Mouse (Mus musculus): ENCODE data around the gene Dock9. TPM values are rescaled to one million over a fixed set of nuclear protein-coding genes. Genes with fewer than 3 reads are reported as not detected.

The Dock9 gene
- polyA plus RNA-seq, 1 experiment, result 1.1 TPM

DNA sequence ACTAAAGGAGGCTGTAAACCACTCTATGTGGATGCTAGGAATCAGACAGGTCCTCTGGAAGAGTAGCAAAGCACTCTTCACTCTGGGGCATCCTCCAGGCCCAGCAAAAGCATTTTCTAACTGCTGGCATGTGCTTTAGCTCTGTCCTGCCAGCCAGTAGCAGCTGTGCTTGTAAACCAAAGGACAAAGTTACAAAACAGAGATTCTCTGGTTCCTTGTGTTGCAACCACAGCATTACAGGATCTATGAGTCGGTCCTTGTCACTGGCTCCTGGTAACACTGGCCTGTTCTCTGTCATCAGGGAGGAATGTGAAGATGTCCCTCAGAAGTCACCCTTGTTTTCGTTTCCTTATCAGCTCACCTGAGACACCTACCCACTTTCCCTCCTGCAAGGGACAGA is 297.1 kb downstream of the Dock9 start:
- TF ChIP-seq POLR2A (IDR thresholded peaks at IDR 0.05; ENCODE audit: borderline replicate concordance, low read depth, low read length), result no peak
- TF ChIP-seq CTCF (IDR thresholded peaks at IDR 0.05; ENCODE audit: low read depth, low read length), result no peak
- Histone ChIP-seq H3K27ac (ENCODE audit: insufficient read depth, low read depth, low read length) (no peak overlapping the region), H3K4me1 (ENCODE audit: control insufficient read depth, insufficient read depth, low read length) (no peaks in the 10 kb centered on the region), H3K4me3 (ENCODE audit: insufficient read depth, low read length) (no peak overlapping the region)

DNA sequence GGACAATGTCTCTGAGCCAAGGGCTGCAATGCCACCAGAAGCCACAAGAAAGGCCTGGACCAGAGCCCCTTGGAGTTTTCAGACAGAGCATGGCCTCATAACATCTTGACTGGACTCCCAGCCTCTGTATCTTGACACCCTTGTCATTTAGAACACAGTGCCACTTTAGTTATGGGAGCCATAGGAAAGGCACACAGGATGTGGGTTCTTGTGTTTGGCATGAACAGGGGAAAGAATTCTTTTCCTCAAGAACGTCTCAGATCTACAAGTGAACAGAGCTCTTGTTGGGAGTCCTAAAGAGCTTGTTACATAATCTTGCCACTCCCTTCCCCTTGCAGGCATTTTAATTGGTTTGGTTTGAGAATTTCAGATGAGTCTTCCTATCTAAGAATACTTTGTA is 297.9 kb downstream of the Dock9 start:
- TF ChIP-seq POLR2A (IDR thresholded peaks at IDR 0.05; ENCODE audit: borderline replicate concordance, low read depth, low read length) (no peak), CTCF (IDR thresholded peaks at IDR 0.05; ENCODE audit: low read depth, low read length) (no peak)
- no peak overlapping the region for H3K27ac ChIP-seq (ENCODE audit: insufficient read depth, low read depth, low read length)

DNA sequence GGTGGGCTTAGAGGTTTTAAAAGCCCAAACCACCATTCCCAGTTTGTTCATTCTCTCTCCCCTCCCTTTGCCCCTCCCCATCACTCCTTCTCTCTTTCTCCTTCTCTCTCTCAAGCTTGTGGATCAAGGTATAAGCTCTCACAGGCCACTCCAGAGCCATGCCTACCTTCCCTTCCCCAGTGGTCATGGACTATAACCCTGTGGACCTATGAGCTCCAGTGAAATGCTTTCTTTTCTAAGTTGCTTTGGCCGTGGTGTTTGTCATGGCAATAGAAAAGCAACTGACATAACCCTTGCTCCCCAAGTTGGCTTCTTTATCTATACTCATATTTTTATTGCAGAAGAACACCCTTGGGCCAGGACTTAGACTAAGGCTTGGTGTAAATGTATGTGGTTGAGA is 299.8 kb downstream of the Dock9 start:
- no peak overlapping the region for H3K27ac ChIP-seq (ENCODE audit: insufficient read depth, low read depth, low read length)
- TF ChIP-seq CTCF (IDR thresholded peaks at IDR 0.05; ENCODE audit: low read depth, low read length) (no peak), POLR2A (IDR thresholded peaks at IDR 0.05; ENCODE audit: borderline replicate concordance, low read depth, low read length) (no peak)

More for the DNA sequence above, 297.9 kb downstream of the Dock9 start:
- H3K4me3 ChIP-seq (ENCODE audit: insufficient read depth, low read length), result no peak overlapping the region
- no peaks in the 10 kb centered on the region for H3K4me1 ChIP-seq (ENCODE audit: control insufficient read depth, insufficient read depth, low read length)

DNA sequence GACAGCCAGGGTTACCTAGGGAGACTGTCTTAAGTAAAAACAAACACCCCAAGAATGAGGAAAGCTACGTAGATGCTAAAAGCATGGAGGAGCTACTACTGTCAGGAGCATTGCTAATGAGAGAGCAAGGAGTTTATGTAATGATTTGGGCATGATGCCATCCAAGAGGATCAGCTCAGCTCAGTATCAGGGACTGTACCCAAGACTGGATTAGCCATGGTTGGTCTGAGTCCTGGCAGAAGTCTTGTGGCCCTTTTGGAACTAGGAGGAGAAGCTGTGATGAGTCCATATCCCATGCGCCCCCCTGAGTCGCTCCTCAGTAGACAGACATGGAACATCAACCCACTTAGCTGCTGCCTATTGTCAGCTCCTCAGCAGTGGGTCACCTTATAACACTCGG is 301.9 kb downstream of the Dock9 start:
- TF ChIP-seq POLR2A (IDR thresholded peaks at IDR 0.05; ENCODE audit: borderline replicate concordance, low read depth, low read length) (no peak), CTCF (IDR thresholded peaks at IDR 0.05; ENCODE audit: low read depth, low read length) (no peak)
- H3K4me3 ChIP-seq (ENCODE audit: insufficient read depth, low read length), result no peak overlapping the region
- no peaks in the 10 kb centered on the region for H3K4me1 ChIP-seq (ENCODE audit: control insufficient read depth, insufficient read depth, low read length)
- no peak overlapping the region for H3K27ac ChIP-seq (ENCODE audit: insufficient read depth, low read depth, low read length)

More for the DNA sequence above, 299.8 kb downstream of the Dock9 start:
- no peak overlapping the region for H3K4me3 ChIP-seq (ENCODE audit: insufficient read depth, low read length)
- no peaks in the 10 kb centered on the region for H3K4me1 ChIP-seq (ENCODE audit: control insufficient read depth, insufficient read depth, low read length)

GRCm38 (mm10) chr14:121495120-121495519 is 302.5 kb downstream of the Dock9 start:
- Histone ChIP-seq H3K4me3 (ENCODE audit: insufficient read depth, low read length) (no peak overlapping the region), H3K4me1 (ENCODE audit: control insufficient read depth, insufficient read depth, low read length) (no peaks in the 10 kb centered on the region), H3K27ac (ENCODE audit: insufficient read depth, low read depth, low read length) (no peak overlapping the region)
- no peak for TF ChIP-seq POLR2A (IDR thresholded peaks at IDR 0.05; ENCODE audit: borderline replicate concordance, low read depth, low read length)
- TF ChIP-seq CTCF (IDR thresholded peaks at IDR 0.05; ENCODE audit: low read depth, low read length), result no peak

DNA sequence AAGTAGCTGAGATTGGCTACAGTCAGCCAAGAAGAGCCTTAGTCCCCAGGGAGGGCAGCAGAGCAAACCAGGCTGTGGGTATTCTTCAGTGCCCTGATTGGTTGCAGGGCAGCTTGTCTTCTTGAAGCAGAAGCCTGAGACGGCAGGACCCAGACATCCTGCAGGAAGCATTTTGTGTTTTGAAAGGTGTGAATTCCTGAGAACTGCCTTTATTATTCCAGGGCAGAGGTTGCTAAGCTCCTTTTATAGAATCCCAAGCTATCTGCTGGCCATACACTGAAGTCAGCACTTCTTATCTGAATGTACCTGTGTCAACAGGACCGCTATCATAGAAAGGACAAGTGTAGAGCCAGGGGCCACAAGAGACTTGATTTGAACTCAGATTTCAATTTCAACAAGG is 303.4 kb downstream of the Dock9 start:
- Histone ChIP-seq H3K4me3 (ENCODE audit: insufficient read depth, low read length) (no peak overlapping the region), H3K4me1 (ENCODE audit: control insufficient read depth, insufficient read depth, low read length) (no peaks in the 10 kb centered on the region), H3K27ac (ENCODE audit: insufficient read depth, low read depth, low read length) (no peak overlapping the region)
- no peak for TF ChIP-seq POLR2A (IDR thresholded peaks at IDR 0.05; ENCODE audit: borderline replicate concordance, low read depth, low read length)
- no peak for TF ChIP-seq CTCF (IDR thresholded peaks at IDR 0.05; ENCODE audit: low read depth, low read length)

DNA sequence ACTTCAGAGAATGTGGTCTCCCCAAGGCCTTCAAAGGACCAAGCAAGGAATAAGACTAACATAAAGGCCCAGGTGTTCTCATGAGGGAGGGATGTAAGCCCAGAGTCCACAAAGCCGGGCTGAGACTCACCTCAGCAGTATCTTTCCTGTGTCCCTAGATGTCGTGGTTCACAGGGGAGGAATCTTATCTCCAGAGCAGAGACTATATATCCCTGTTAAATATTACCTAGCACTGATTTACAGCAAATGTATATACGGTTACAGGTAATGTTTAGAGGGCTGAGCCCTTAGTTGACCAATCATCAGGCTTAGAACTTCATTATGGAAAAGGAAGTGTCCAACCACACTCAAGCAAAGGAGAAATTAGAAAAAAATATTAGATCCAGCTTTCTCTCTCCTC is 303.9 kb downstream of the Dock9 start:
- Histone ChIP-seq H3K27ac (ENCODE audit: insufficient read depth, low read depth, low read length) (no peak overlapping the region), H3K4me3 (ENCODE audit: insufficient read depth, low read length) (no peak overlapping the region), H3K4me1 (ENCODE audit: control insufficient read depth, insufficient read depth, low read length) (no peaks in the 10 kb centered on the region)
- no peak for TF ChIP-seq CTCF (IDR thresholded peaks at IDR 0.05; ENCODE audit: low read depth, low read length)
- TF ChIP-seq POLR2A (IDR thresholded peaks at IDR 0.05; ENCODE audit: borderline replicate concordance, low read depth, low read length), result no peak

DNA sequence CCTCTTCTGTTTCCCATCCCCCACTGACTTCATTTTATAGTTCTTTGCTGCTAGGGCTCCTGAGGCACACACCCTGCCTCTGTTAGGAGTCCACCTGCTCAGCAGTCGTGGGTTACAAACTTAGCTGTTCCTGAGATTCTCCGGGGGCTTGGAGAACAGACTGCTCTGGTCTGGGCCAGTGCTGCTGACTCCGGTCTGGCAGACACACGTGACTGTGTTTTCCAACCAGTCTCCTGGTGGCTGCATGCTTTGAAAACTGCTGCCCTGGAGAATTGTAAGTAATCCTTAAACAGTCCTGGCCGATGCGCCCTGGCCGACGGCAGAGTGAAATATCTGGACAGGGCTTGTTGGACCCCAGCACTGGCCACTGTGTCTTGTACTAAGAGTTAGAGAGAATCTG is 305.3 kb downstream of the Dock9 start:
- Histone ChIP-seq H3K4me1 (ENCODE audit: control insufficient read depth, insufficient read depth, low read length) (no peaks in the 10 kb centered on the region), H3K4me3 (ENCODE audit: insufficient read depth, low read length) (no peak overlapping the region), H3K27ac (ENCODE audit: insufficient read depth, low read depth, low read length) (no peak overlapping the region)
- TF ChIP-seq POLR2A (IDR thresholded peaks at IDR 0.05; ENCODE audit: borderline replicate concordance, low read depth, low read length) (no peak), CTCF (IDR thresholded peaks at IDR 0.05; ENCODE audit: low read depth, low read length) (no peak)

Other genes with a start within 250 kb of the Dock9 start
- 41.2 and 49.0 TPM in 2 replicates for gene Ubac2, start 80.8 kb upstream of the Dock9 start, polyA plus RNA-seq (2012; ENCODE audit: insufficient read depth, insufficient read length, missing spikeins)
- gene Gpr18, start 117.9 kb upstream of the Dock9 start, polyA plus RNA-seq (2012; ENCODE audit: insufficient read depth, insufficient read length, missing spikeins), result 6.5 and 6.8 TPM in 2 replicates
- 33.0 and 34.1 TPM in 2 replicates for gene Gpr183, start 167.4 kb upstream of the Dock9 start, polyA plus RNA-seq (2012; ENCODE audit: insufficient read depth, insufficient read length, missing spikeins)
- gene Timm8a2, start 236.8 kb upstream of the Dock9 start, polyA plus RNA-seq (2012; ENCODE audit: insufficient read depth, insufficient read length, missing spikeins), result not detected in 2 replicates